ENCODE assay signal across 11 mouse cellular contexts in genomic region chr5:124210281-124211016, GRCm38 (mm10). TPM values are rescaled to one million over a fixed set of nuclear protein-coding genes. Genes with fewer than 3 reads are reported as not detected.
DNase-seq lines count a peak whose midpoint lies in the region; ATAC-seq lines count a peak whose summit lies in the region.
"Had no signal": no experiment of that assay in that cellular context is flagged by ENCODE, and none has a peak within 500 bp of the region (broad histone marks: within the 10 kb centered on the region; RNA-seq: fewer than 3 reads in every experiment).

No protein-coding gene starts in this region.

- ATAC-seq in midbrain, embryonic 14.5 days (ENCODE audit: low FRiP score, low TSS enrichment), result no peak

- no peaks in the 10 kb centered on the region for H3K9me3 ChIP-seq in midbrain, embryonic 14.5 days (ENCODE audit: control insufficient read depth, low read length)
- H3K9me3 ChIP-seq: midbrain, embryonic 12.5 days had no signal

- peaks cover 13% of the 10 kb centered on the region for H3K4me1 ChIP-seq in midbrain, embryonic 14.5 days (ENCODE audit: control insufficient read depth, insufficient read depth, low read length)

- no peaks in the 10 kb centered on the region for H3K27me3 ChIP-seq in midbrain, embryonic 14.5 days (ENCODE audit: control insufficient read depth, insufficient read depth, low read length)
- H3K27me3 ChIP-seq: CH12.LX; midbrain, embryonic 12.5 days had no signal

- no peak overlapping the region for H3K4me3 ChIP-seq in midbrain, embryonic 14.5 days (replicated peaks; ENCODE audit: low read depth, low read length)
- H3K4me3 ChIP-seq: midbrain, embryonic 12.5 days had no signal

- no peaks in the 10 kb centered on the region for H3K36me3 ChIP-seq in midbrain, embryonic 14.5 days (ENCODE audit: control insufficient read depth, insufficient read depth, low read length)
- H3K36me3 ChIP-seq: midbrain, embryonic 12.5 days had no signal

- WGBS in midbrain, embryonic 14.5 days, result 68% methylated on average over 18 of the region's 18 CpGs

- DNase-seq in gastrocnemius, adult 18-20 months (ENCODE audit: low spot score), result peak; percentile 26
- DNase-seq in gastrocnemius, postnatal 25 days, result no peak
- peak; percentile 51 for DNase-seq in lung, postnatal 10 days
- no peak for DNase-seq in lung, postnatal 14 days
- DNase-seq in cerebellum, postnatal 36 days, result peak; percentile 54 to 63
- peak; percentile 46 for DNase-seq in mesoderm, embryonic 11.5 days (ENCODE audit: low read depth, low spot score)
- DNase-seq in midbrain, embryonic 14.5 days, result no peak
- DNase-seq in thymus, postnatal 4 days, result no peak
- DNase-seq: layer of hippocampus, adult 9-11 months had no signal

- no peak overlapping the region for H3K27ac ChIP-seq in midbrain, embryonic 14.5 days (replicated peaks; ENCODE audit: low read depth, low read length)
- H3K27ac ChIP-seq: midbrain, embryonic 12.5 days had no signal

- no peak overlapping the region for H3K4me2 ChIP-seq in midbrain, embryonic 14.5 days (ENCODE audit: low read length)
- H3K4me2 ChIP-seq: midbrain, embryonic 12.5 days had no signal

- no peak overlapping the region for H3K9ac ChIP-seq in midbrain, embryonic 14.5 days (replicated peaks; ENCODE audit: low read length)
- H3K9ac ChIP-seq: midbrain, embryonic 12.5 days had no signal

RNA-seq across cellular contexts. Expression of gene Pitpnm2, which starts 39.1 kb away (rescaled TPM):
- 10 to 100 TPM; 19.6 to 20.9 TPM for total RNA-seq in gastrocnemius, adult 18-20 months (2021)
- total RNA-seq in gastrocnemius, postnatal 25 days (2021), result 10 to 100 TPM; 16.7 to 17.6 TPM
- polyA plus RNA-seq in midbrain, embryonic 14.5 days (2014; fragmentation: Nextera tagmentation; extraction: Ambion mirVana), result 10.7 and 11.6 TPM in 2 replicates

Comparison
In these comparisons a context has a peak if more than half of its experiments do, and no peak if none do; other contexts are left out.
1. DNase-seq: peak in gastrocnemius, adult 18-20 months (single experiment), lung, postnatal 10 days (single experiment), cerebellum, postnatal 36 days (2 of 2) and mesoderm, embryonic 11.5 days (single experiment); none in gastrocnemius, postnatal 25 days (single experiment), lung, postnatal 14 days (single experiment), midbrain, embryonic 14.5 days (single experiment) and thymus, postnatal 4 days (single experiment).